Mouse (Mus musculus) hindbrain, postnatal 0 days (tissue): Measurements from ENCODE around the gene Eng. TPM values are rescaled to one million over a fixed set of nuclear protein-coding genes. Genes with fewer than 3 reads are reported as not detected.

Experiments used
- ATAC-seq: fragments of 200-750 bp; cut with Nextera tagmentation; 2 replicates; pipeline ENCODE4 v1.8.0; 2017; ENCODE audit warnings: mild to moderate bottlenecking, moderate TSS enrichment, moderate library complexity
- DNase-seq: peaks from one replicate; pipeline ENCODE4 v3.0.0-alpha.2; 2015; ENCODE audit warnings: low spot score
- H3K27ac ChIP-seq: fragments of 300-500 bp; sonication (generic); 2 replicates; pipeline ENCODE4 v1.5.1; 2014; ENCODE audit warnings: mild to moderate bottlenecking
- H3K27me3 ChIP-seq: fragments of 300-500 bp; sonication (generic); 2 replicates; pipeline ENCODE4 v1.6.1; 2014; ENCODE audit warnings: low read length, mixed read lengths; ENCODE audit not compliant: insufficient read depth
- H3K36me3 ChIP-seq: fragments of 300-500 bp; sonication (generic); 2 replicates; pipeline ENCODE4 v1.6.1; 2014; ENCODE audit warnings: low read length, mixed read lengths; ENCODE audit not compliant: insufficient read depth
- H3K4me1 ChIP-seq: fragments of 300-500 bp; sonication (generic); 2 replicates; pipeline ENCODE4 v1.6.1; 2014; ENCODE audit warnings: antibody characterized with exemption, low read length, mixed read lengths; ENCODE audit not compliant: insufficient read depth
- H3K4me2 ChIP-seq: fragments of 300-500 bp; sonication (generic); 2 replicates; pipeline ENCODE4 v1.6.1; 2014; ENCODE audit warnings: low read depth, mild to moderate bottlenecking, low read length, moderate library complexity, mixed read lengths
- H3K4me3 ChIP-seq: fragments of 300-500 bp; sonication (generic); 2 replicates; pipeline ENCODE4 v1.5.1; 2014; ENCODE audit warnings: low read length
- H3K9ac ChIP-seq: fragments of 300-500 bp; sonication (generic); replicated peaks from 2 replicates; pipeline ENCODE4 v1.6.1; 2014; ENCODE audit warnings: mild to moderate bottlenecking, low read length, moderate library complexity, mixed read lengths
- H3K9me3 ChIP-seq: fragments of 300-500 bp; sonication (generic); 2 replicates; pipeline ENCODE4 v1.6.1; 2016; ENCODE audit warnings: low read length, mixed read lengths
- CTCF ChIP-seq: IDR thresholded peaks from 2 replicates; pipeline ENCODE4 v1.5.1; 2016; ENCODE audit warnings: antibody characterized with exemption, control low read depth, low read depth
- WGBS: fragments of 180-500 bp; shearing (Covaris S2); extraction: QIAGEN DNeasy Blood & Tissue Kit; methylation state at CpG from one replicate; pipeline ENCODE4 v1.1.7; 2014; 5-methylcytosine and 5-hydroxymethylcytosine counted together
- polyA plus RNA-seq: library from polyadenylated mRNA; unstranded; fragments of >200 nt; fragmentation: Nextera tagmentation; extraction: Ambion mirVana; gene quantifications from 2 replicates; pipeline ENCODE4 v1.2.1, GENCODE M21; 2015
- total RNA-seq: library from RNA; depleted of rRNA; stranded (reverse); fragments of >200 nt; gene quantifications from 2 replicates; pipeline ENCODE4 v1.2.3, GENCODE M21; 2014; rRNA removed

Gene Eng
- total RNA-seq (23.7 and 24.1 TPM in 2 replicates), polyA plus RNA-seq (23.7 and 23.8 TPM in 2 replicates)

DNA sequence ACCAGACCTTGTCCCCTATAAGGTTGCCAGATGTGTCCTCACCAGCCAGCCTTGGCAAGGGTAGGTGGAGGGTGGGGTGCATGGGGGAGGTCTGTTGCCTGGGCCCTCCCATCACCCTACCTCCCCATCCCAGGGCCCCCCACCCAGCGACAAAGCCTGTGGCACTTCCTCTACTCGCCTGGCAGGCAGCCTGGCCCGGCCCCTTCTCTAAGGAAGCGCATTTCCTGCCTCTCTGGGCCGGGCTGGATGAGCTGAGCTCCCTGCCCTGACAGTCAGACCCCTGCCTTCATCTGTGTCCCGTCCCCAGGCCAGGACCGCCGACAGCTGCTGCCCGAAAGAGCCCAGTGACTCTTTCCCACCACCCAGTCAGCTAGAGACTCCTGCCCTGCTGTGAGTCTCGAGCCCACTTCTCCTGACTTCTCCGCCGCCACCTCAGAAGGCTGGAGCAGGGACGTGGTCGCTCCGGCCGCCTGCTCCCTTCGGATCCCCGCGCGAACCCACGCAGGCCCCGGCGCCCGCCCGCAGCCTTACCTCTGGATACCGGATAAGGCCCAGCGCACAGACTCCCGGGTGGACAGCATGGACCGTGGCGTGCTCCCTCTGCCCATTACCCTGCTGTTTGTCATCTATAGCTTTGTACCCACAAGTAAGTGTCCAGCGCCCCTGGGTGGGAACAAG is at the start of gene Eng:
TSS of gene Eng (plus strand) at position 217 of the 678 bp plus-strand sequence.
- no peaks in the 10 kb centered on the region for H3K36me3 ChIP-seq
- H3K27ac ChIP-seq, result peak within 1 kb of the TSS; percentile 38; the same call in 1 of the 2 replicates
- H3K4me1 ChIP-seq, result no peaks in the 10 kb centered on the region
- no peak for TF ChIP-seq CTCF
- H3K27me3 ChIP-seq, result no peaks in the 10 kb centered on the region
- WGBS, result 54% methylated on average over 31 of the region's 31 CpGs
- peak within 1 kb of the TSS; percentile 27 for H3K4me3 ChIP-seq
- H3K9ac ChIP-seq, result no peak within 1 kb of the TSS; the same call in 1 of the 2 replicates
- DNase-seq (no peak), ATAC-seq (no peak)
- peak within 1 kb of the TSS; percentile 25; the same call in 1 of the 2 replicates for H3K4me2 ChIP-seq
- no peaks in the 10 kb centered on the region for H3K9me3 ChIP-seq

DNA sequence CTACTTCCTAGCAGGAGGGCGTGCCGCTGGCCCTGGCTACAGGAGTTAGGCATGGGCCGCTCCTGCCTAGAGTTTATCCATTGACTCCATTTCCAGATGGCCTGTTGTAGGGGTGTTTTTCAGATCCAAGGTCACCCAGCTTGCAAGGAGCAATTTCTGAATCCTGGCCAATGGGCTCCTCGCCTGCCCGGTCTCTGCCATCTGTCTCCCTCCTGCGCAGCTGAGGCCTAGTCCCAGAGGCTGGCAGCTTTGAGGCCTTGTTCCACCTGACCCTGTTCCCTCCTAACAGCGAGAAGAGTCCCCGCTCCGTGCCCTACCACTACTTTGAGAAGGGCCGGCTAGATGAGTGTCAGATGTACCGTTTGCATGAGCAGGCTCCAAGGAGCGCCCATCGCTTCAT is 49.7 kb upstream of the Eng start:
- ATAC-seq, result peak; percentile 43; the same call in 1 of the 2 replicates
- peak; percentile 75 for DNase-seq
- H3K4me1 ChIP-seq, result peaks cover 6% of the 10 kb centered on the region; the same call in 1 of the 2 replicates
- no peaks in the 10 kb centered on the region for H3K27me3 ChIP-seq
- H3K36me3 ChIP-seq, result peaks cover 14% of the 10 kb centered on the region
- H3K9me3 ChIP-seq, result no peaks in the 10 kb centered on the region
- WGBS, result 53% methylated on average over 13 of the region's 13 CpGs
- H3K27ac ChIP-seq, result peak overlapping the region; percentile 58; the same call in 1 of the 2 replicates
- H3K4me2 ChIP-seq, result no peak overlapping the region
- TF ChIP-seq CTCF, result no peak
- no peak overlapping the region for H3K4me3 ChIP-seq
- no peak overlapping the region for H3K9ac ChIP-seq

DNA sequence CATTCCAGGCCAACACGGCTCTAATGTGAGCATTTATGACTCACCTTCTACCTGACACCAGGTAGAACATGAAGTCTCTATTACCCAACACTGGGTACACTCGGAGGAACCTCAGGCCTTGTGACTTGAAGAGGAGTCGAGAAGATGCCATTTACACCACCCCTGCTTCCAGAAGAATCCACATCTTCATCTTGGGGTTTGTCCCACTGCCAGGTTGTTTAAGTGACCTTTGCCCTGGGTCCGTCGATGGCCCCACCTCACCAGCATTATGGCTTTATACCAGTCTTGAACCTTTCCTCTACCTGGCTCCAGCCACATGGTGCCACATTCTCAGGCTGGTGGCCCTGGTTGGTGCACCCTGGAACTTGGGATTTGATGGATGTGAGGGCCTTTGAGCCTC is 49.1 kb upstream of the Eng start:
- Histone ChIP-seq H3K36me3 (peaks cover 14% of the 10 kb centered on the region), H3K4me3 (no peak overlapping the region), H3K27me3 (no peaks in the 10 kb centered on the region), H3K27ac (peak overlapping the region; percentile 58; the same call in 1 of the 2 replicates), H3K9me3 (no peaks in the 10 kb centered on the region), H3K4me2 (no peak overlapping the region), H3K4me1 (peaks cover 6% of the 10 kb centered on the region; the same call in 1 of the 2 replicates), H3K9ac (no peak overlapping the region)
- DNase-seq (no peak), ATAC-seq (no peak)
- WGBS, result 83% methylated on average over 5 of the region's 5 CpGs
- TF ChIP-seq CTCF, result no peak

DNA sequence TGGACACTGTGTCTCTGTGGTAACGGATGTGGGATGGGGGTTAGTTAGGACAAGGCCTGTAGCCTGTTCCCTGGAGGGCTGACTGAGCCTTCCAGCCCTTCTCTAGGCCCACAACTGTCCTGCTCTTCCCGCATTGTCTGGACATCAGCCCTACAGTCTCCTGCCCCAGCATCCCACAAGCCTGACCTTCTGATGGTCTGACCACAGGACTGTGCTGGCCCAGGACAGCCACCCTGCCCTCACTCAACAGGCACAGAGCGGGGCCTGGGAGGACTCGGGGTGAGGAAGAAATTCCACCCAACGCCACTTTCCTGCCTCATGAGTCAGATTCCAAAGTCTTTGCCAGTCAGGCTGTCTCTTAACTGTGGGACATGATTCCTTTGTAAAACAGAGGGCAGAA is 48.7 kb upstream of the Eng start:
- Histone ChIP-seq H3K9me3 (no peaks in the 10 kb centered on the region), H3K4me3 (no peak overlapping the region), H3K9ac (no peak overlapping the region), H3K27ac (0 out of 2 replicates have a peak overlapping the region, but pooled peaks have one; percentile 58), H3K27me3 (no peaks in the 10 kb centered on the region), H3K4me2 (no peak overlapping the region), H3K4me1 (peaks cover 6% of the 10 kb centered on the region; the same call in 1 of the 2 replicates), H3K36me3 (peaks cover 14% of the 10 kb centered on the region)
- DNase-seq, result no peak
- no peak for ATAC-seq
- TF ChIP-seq CTCF, result no peak
- 88% methylated on average over 5 of the region's 5 CpGs for WGBS

DNA sequence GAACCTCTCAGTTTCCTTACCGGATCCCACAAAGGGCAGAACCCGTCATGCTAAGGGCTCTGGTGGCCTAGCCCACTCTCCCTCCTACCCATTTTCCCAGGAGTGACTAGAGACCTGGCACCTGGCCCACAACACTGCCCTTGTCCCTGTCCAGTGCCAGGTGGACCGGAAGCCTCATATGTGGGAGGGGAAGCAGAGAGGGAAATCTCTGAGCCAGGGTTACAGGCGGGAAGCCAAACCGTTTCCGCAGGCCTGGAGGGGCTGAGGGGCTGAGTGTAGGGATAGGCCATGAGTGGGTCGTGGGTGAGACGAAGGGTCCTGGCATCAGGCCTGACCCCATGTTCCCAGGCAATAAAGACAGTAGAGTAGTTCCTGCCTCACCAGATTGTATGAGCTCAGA is 47.9 kb upstream of the Eng start:
- H3K27ac ChIP-seq, result no peak overlapping the region
- peaks cover 6% of the 10 kb centered on the region; the same call in 1 of the 2 replicates for H3K4me1 ChIP-seq
- H3K9ac ChIP-seq, result no peak overlapping the region
- peaks cover 14% of the 10 kb centered on the region for H3K36me3 ChIP-seq
- no peak overlapping the region for H3K4me3 ChIP-seq
- DNase-seq (no peak), ATAC-seq (no peak)
- H3K27me3 ChIP-seq, result no peaks in the 10 kb centered on the region
- no peak overlapping the region for H3K4me2 ChIP-seq
- WGBS, result 69% methylated on average over 8 of the region's 8 CpGs
- no peak for TF ChIP-seq CTCF
- no peaks in the 10 kb centered on the region for H3K9me3 ChIP-seq

DNA sequence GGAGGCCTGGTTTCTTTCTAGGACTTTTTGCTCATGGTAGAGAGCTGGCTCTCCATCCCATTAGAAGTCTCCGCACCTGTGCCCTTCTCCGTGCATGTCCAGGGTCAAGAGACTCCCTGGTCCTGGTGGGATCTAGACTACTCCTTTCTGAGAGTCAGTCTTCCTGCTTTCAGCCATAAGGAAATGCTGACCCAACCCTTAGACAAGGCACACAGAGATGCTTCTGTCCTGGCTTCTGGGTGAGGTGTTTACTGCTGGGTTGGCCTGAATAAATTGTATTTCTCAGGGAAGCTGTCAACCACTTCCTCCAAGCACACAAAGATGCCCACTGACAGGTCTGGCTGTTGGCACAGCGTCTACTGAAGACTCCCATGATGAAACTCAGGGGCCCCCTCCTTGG is 47.0 kb upstream of the Eng start, which contains the start of gene St6galnac6:
TSS of gene St6galnac6 (plus strand) at position 301 of the 400 bp plus-strand sequence.
- H3K4me1 ChIP-seq, result peaks cover 6% of the 10 kb centered on the region; the same call in 1 of the 2 replicates
- no peak for DNase-seq
- H3K4me3 ChIP-seq, result no peak within 1 kb of the TSS
- WGBS, result 91% methylated on average over 3 of the region's 3 CpGs
- no peak within 1 kb of the TSS for H3K27ac ChIP-seq
- no peak for ATAC-seq
- no peaks in the 10 kb centered on the region for H3K9me3 ChIP-seq
- H3K36me3 ChIP-seq, result peaks cover 8% of the 10 kb centered on the region
- H3K9ac ChIP-seq, result no peak within 1 kb of the TSS
- no peak for TF ChIP-seq CTCF
- H3K4me2 ChIP-seq, result no peak within 1 kb of the TSS
- H3K27me3 ChIP-seq, result no peaks in the 10 kb centered on the region
